Mouse (Mus musculus) kidney, embryonic 14.5 days (tissue): ENCODE measurements at regions not wholly inside any gene's neighbourhood (a gene's known extent, or its start where the extent isn't known, plus 50 kb on each side); places are given as distances from the start of the nearest gene placed in this dataset.

Experiments used
- ATAC-seq: fragments of 200-750 bp; cut with Nextera tagmentation; 2 replicates; pipeline ENCODE4 v1.8.0; 2017; ENCODE audit warnings: moderate number of reproducible peaks, mild to moderate bottlenecking, moderate TSS enrichment, moderate library complexity; ENCODE audit not compliant: low FRiP score, low TSS enrichment
- H3K27ac ChIP-seq: fragments of 300-500 bp; sonication (generic); 2 replicates; pipeline ENCODE4 v1.5.1; 2014; ENCODE audit warnings: low read depth, mild to moderate bottlenecking, low read length, moderate library complexity, mixed read lengths
- H3K27me3 ChIP-seq: fragments of 300-500 bp; sonication (generic); 2 replicates; pipeline ENCODE4 v1.6.1; 2014; ENCODE audit warnings: mild to moderate bottlenecking, low read length; ENCODE audit not compliant: control insufficient read depth, insufficient read depth
- H3K36me3 ChIP-seq: fragments of 300-500 bp; sonication (generic); 2 replicates; pipeline ENCODE4 v1.6.1; 2014; ENCODE audit warnings: low read length, mixed read lengths; ENCODE audit not compliant: control insufficient read depth, insufficient read depth
- H3K4me1 ChIP-seq: fragments of 300-500 bp; sonication (generic); 2 replicates; pipeline ENCODE4 v1.6.1; 2014; ENCODE audit warnings: low read length, mixed read lengths; ENCODE audit not compliant: control insufficient read depth, insufficient read depth
- H3K4me2 ChIP-seq: fragments of 300-500 bp; sonication (generic); replicated peaks from 2 replicates; pipeline ENCODE4 v1.6.1; 2014; ENCODE audit warnings: low read depth, mild to moderate bottlenecking, low read length
- H3K4me3 ChIP-seq: fragments of 300-500 bp; sonication (generic); 2 replicates; pipeline ENCODE4 v1.5.1; 2014; ENCODE audit warnings: mild to moderate bottlenecking, low read length
- H3K9ac ChIP-seq: fragments of 300-500 bp; sonication (generic); 2 replicates; pipeline ENCODE4 v1.6.1; 2014; ENCODE audit warnings: low read depth, mild to moderate bottlenecking, low read length, moderate library complexity
- H3K9me3 ChIP-seq: fragments of 300-500 bp; sonication (generic); 2 replicates; pipeline ENCODE4 v1.6.1; 2016; ENCODE audit warnings: low read length; ENCODE audit not compliant: control insufficient read depth
- WGBS: fragments of 180-500 bp; shearing (Covaris S2); extraction: QIAGEN DNeasy Blood & Tissue Kit; methylation state at CpG from one replicate; pipeline ENCODE4 v1.1.7; 2014; 5-methylcytosine and 5-hydroxymethylcytosine counted together

GRCm38 (mm10) chr7:136214415-136214814 lies 498.3 kb upstream of the Mki67 start:
- no peak overlapping the region for H3K9ac ChIP-seq
- H3K4me1 ChIP-seq: peaks cover 22% of the 10 kb centered on the region

DNA sequence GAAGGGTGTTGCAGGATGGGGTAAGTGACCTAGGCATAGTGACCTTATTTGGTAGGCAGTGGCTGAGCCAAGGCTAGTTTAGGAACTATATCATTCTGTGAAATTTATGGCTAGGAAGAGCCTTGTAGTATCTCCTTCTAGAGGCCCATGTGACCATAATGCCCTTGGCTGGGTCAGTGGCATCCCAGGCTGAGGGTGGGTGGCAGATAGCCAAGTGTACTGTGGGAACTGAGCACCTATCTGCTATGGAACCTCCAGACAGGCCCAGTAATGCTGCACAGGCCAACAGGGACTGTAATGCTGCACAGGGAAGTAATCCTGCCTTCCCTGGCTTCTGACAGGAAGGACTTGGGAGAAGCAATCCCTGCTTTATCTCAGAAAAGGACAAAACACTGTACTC lies 500.6 kb upstream of the Mki67 start:
- Histone ChIP-seq H3K27ac (no peak overlapping the region), H3K4me2 (no peak overlapping the region), H3K4me3 (no peak overlapping the region), H3K9me3 (no peaks in the 10 kb centered on the region), H3K36me3 (no peaks in the 10 kb centered on the region), H3K9ac (no peak overlapping the region), H3K27me3 (no peaks in the 10 kb centered on the region), H3K4me1 (peaks cover 28% of the 10 kb centered on the region)
- ATAC-seq: no peak

More at GRCm38 (mm10) chr7:136214415-136214814, 498.3 kb upstream of the Mki67 start:
- H3K9me3 ChIP-seq: no peaks in the 10 kb centered on the region
- H3K4me3 ChIP-seq: no peak overlapping the region
- WGBS: 32% methylated on average over 4 of the region's 4 CpGs
- H3K36me3 ChIP-seq: no peaks in the 10 kb centered on the region
- H3K27me3 ChIP-seq: no peaks in the 10 kb centered on the region; the same call in 1 of the 2 replicates
- peak overlapping the region; percentile 24; the same call in 1 of the 2 replicates for H3K27ac ChIP-seq
- peak; percentile 53 for ATAC-seq
- H3K4me2 ChIP-seq: no peak overlapping the region

GRCm38 (mm10) chr7:136219564-136220244 lies 503.5 kb upstream of the Mki67 start:
- Histone ChIP-seq H3K9me3 (no peaks in the 10 kb centered on the region), H3K36me3 (no peaks in the 10 kb centered on the region), H3K9ac (no peak overlapping the region), H3K27ac (peak overlapping the region; percentile 61), H3K4me1 (peaks cover 19% of the 10 kb centered on the region), H3K27me3 (no peaks in the 10 kb centered on the region), H3K4me3 (no peak overlapping the region), H3K4me2 (no peak overlapping the region)
- no peak for ATAC-seq
- WGBS: 16% methylated on average over 14 of the region's 14 CpGs

GRCm38 (mm10) chr7:136220245-136221167 lies 504.3 kb upstream of the Mki67 start:
- peak; percentile 73 for ATAC-seq
- Histone ChIP-seq H3K9ac (no peak overlapping the region), H3K36me3 (no peaks in the 10 kb centered on the region), H3K9me3 (no peaks in the 10 kb centered on the region), H3K27ac (peak overlapping the region; percentile 61), H3K4me3 (no peak overlapping the region), H3K4me2 (no peak overlapping the region), H3K27me3 (no peaks in the 10 kb centered on the region), H3K4me1 (peaks cover 17% of the 10 kb centered on the region)
- 23% methylated on average over 5 of the region's 5 CpGs for WGBS

GRCm38 (mm10) chr7:136221620-136222019 lies 505.5 kb upstream of the Mki67 start:
- Histone ChIP-seq H3K36me3 (no peaks in the 10 kb centered on the region), H3K27ac (no peak overlapping the region), H3K9me3 (no peaks in the 10 kb centered on the region), H3K4me3 (no peak overlapping the region), H3K9ac (no peak overlapping the region), H3K27me3 (no peaks in the 10 kb centered on the region), H3K4me2 (no peak overlapping the region), H3K4me1 (peaks cover 17% of the 10 kb centered on the region)
- WGBS: 92% methylated on average over 7 of the region's 7 CpGs
- no peak for ATAC-seq

GRCm38 (mm10) chr7:136226031-136226430 lies 509.9 kb upstream of the Mki67 start:
- Histone ChIP-seq H3K4me2 (no peak overlapping the region), H3K4me1 (no peaks in the 10 kb centered on the region), H3K27ac (no peak overlapping the region), H3K9ac (no peak overlapping the region), H3K9me3 (no peaks in the 10 kb centered on the region), H3K36me3 (no peaks in the 10 kb centered on the region), H3K27me3 (no peaks in the 10 kb centered on the region), H3K4me3 (no peak overlapping the region)
- 62% methylated on average over 7 of the region's 7 CpGs for WGBS
- no peak for ATAC-seq

DNA sequence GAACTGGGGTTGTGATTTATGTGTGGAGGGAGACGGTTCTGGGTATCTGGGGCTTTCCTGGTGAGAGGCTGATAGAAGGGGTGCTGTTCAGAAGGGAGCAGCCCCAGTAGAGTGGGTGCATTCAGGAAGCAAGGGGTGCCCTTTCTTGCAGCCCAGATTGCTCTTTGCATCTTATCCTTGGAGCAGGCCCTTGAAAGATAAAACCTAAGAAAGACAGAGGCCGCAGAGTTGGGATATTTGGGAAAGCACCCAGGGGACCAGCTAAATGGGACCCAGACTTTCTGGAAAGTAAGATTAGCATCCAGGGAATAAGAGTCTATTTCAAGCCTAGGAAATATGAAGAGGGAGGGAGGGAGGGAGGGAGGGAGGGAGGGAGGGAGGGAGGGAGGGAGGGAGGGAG lies 512.2 kb upstream of the Mki67 start:
- Histone ChIP-seq H3K4me1 (no peaks in the 10 kb centered on the region), H3K36me3 (no peaks in the 10 kb centered on the region), H3K9ac (no peak overlapping the region), H3K27ac (no peak overlapping the region), H3K4me2 (no peak overlapping the region), H3K27me3 (no peaks in the 10 kb centered on the region), H3K4me3 (no peak overlapping the region), H3K9me3 (no peaks in the 10 kb centered on the region)
- no peak for ATAC-seq
- WGBS: 54% methylated on average over 2 of the region's 2 CpGs

- no peak for ATAC-seq
- H3K9ac ChIP-seq: no peak overlapping the region
- H3K27ac ChIP-seq: no peak overlapping the region
- H3K4me3 ChIP-seq: no peak overlapping the region
- WGBS: 58% methylated on average over 11 of the region's 11 CpGs
- H3K9me3 ChIP-seq: no peaks in the 10 kb centered on the region
- H3K4me1 ChIP-seq: no peaks in the 10 kb centered on the region
- no peak overlapping the region for H3K4me2 ChIP-seq
- H3K27me3 ChIP-seq: no peaks in the 10 kb centered on the region
- H3K36me3 ChIP-seq: no peaks in the 10 kb centered on the region
Measured at GRCm38 (mm10) chr7:136229592-136229991, 513.4 kb upstream of the Mki67 start.

- no peak for ATAC-seq
- H3K27me3 ChIP-seq: no peaks in the 10 kb centered on the region
- H3K4me3 ChIP-seq: no peak overlapping the region
- H3K9ac ChIP-seq: no peak overlapping the region
- no peak overlapping the region for H3K4me2 ChIP-seq
- H3K36me3 ChIP-seq: no peaks in the 10 kb centered on the region
- no peaks in the 10 kb centered on the region for H3K9me3 ChIP-seq
- no peaks in the 10 kb centered on the region for H3K4me1 ChIP-seq
- WGBS: 79% methylated on average over 4 of the region's 4 CpGs
- H3K27ac ChIP-seq: no peak overlapping the region
Measured at GRCm38 (mm10) chr7:136232177-136232576, 516.0 kb upstream of the Mki67 start.
